In the genomic region with DNA sequence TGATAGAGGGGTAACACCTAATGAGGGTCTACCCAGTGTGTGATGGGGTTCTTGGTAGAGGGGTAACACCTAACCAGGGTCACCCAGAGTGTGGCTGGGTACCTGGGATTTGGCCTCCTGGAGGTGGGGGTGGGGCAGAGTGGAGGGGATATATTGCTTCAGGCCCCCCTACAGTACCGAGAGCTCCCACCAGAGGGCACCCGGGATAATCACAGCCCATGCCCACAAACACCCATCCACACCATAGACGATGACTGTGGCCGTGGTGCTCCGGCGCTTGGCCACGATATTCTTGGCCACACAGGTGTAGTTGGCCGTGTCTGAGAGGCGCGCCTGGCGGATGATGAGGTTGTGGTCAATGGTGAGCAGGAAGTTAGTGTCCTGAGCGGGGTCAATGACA, we compare ENCODE assay signal across 9 mouse cellular contexts. TPM values are rescaled to one million over a fixed set of nuclear protein-coding genes. Genes with fewer than 3 reads are reported as not detected.
A peak's percentile ranks its signal among the peaks of the same experiment; 100 is the strongest.
DNase-seq lines count a peak whose midpoint lies in the region; ATAC-seq and TF ChIP-seq lines count a peak whose summit lies in the region.
"Had no signal": no experiment of that assay in that cellular context is flagged by ENCODE, and none has a peak within 500 bp of the region (broad histone marks: within the 10 kb centered on the region; RNA-seq: fewer than 3 reads in every experiment).

No protein-coding gene starts in this region.

- no peaks in the 10 kb centered on the region for H3K36me3 ChIP-seq in midbrain, embryonic 15.5 days (replicated peaks)

- no peak overlapping the region for H3K9ac ChIP-seq in midbrain, embryonic 15.5 days
- H3K9ac ChIP-seq: heart, embryonic 13.5 days had no signal

- 47% methylated on average over 12 of the region's 12 CpGs for WGBS in bone marrow, adult 2 months
- WGBS in midbrain, embryonic 15.5 days = 71% methylated on average over 12 of the region's 12 CpGs

- intact Hi-C loops in gastrocnemius, adult 2 months (cut with DNase I) = loop anchor here (5.0 kb wide), 1 partner anchor 289 kb away; no protein-coding TSS in a partner anchor
- intact Hi-C loops in left cerebral cortex, postnatal 10 days (cut with DNase I) = loop anchor here (2.0 to 5.0 kb wide), 3 partner anchors 49 to 289 kb away; no protein-coding TSS in a partner anchor

- DNase-seq in gastrocnemius, adult 2 months = no peak
- DNase-seq in gastrocnemius, postnatal 25 days = no peak
- DNase-seq in 3T3-L1 (ENCODE audit: low read depth, low spot score) = peak; percentile 47
- DNase-seq in frontal cortex, postnatal 25 days (ENCODE audit: low spot score in 2 of 2) = peak; percentile 26
- peak; percentile 5 to 60 for DNase-seq in left cerebral cortex, postnatal 10 days (ENCODE audit: extremely low spot score in 1 of 2, low spot score in 2 of 2)

- H3K4me2 ChIP-seq in midbrain, embryonic 15.5 days = no peak overlapping the region
- H3K4me2 ChIP-seq: heart, embryonic 13.5 days had no signal

- 0 out of 2 replicates have a peak, but pooled peaks cover 4% of the 10 kb centered on the region for H3K27me3 ChIP-seq in midbrain, embryonic 15.5 days (replicated peaks)
- H3K27me3 ChIP-seq: heart, embryonic 13.5 days had no signal

- peak; percentile 51 for ATAC-seq in midbrain, embryonic 15.5 days (replicated peaks)
- no peak for ATAC-seq in monocyte, adult 5-6 weeks (replicated peaks; ENCODE audit: insufficient number of reproducible peaks, low FRiP score, low TSS enrichment, poor library complexity, severe bottlenecking)

- no peaks in the 10 kb centered on the region for H3K4me1 ChIP-seq in bone marrow, adult 2 months (ENCODE audit: control insufficient read depth, insufficient read depth, low read length)
- peaks cover 4% of the 10 kb centered on the region; the same call in 1 of the 2 replicates for H3K4me1 ChIP-seq in midbrain, embryonic 15.5 days

- H3K27ac ChIP-seq in gastrocnemius, adult 2 months = no peak overlapping the region
- no peak overlapping the region for H3K27ac ChIP-seq in bone marrow, adult 2 months (ENCODE audit: control insufficient read depth, insufficient read depth, low read depth, low read length, poor library complexity)
- H3K27ac ChIP-seq in midbrain, embryonic 15.5 days = no peak overlapping the region
- H3K27ac ChIP-seq: heart, embryonic 13.5 days had no signal

- no peak for TF ChIP-seq POLR2A in bone marrow, adult 2 months (IDR thresholded peaks at IDR 0.05; ENCODE audit: borderline replicate concordance, control insufficient read depth, low read depth, low read length)

- TF ChIP-seq CTCF in gastrocnemius, adult 2 months (IDR thresholded peaks at IDR 0.05) = peak; percentile 69
- TF ChIP-seq CTCF in bone marrow, adult 2 months (IDR thresholded peaks at IDR 0.05; ENCODE audit: control insufficient read depth, insufficient read depth, low read length) = peak; percentile 42; the same call in 1 of the 2 replicates

- no peaks in the 10 kb centered on the region for H3K9me3 ChIP-seq in midbrain, embryonic 15.5 days
- H3K9me3 ChIP-seq: heart, embryonic 13.5 days had no signal

- H3K4me3 ChIP-seq in gastrocnemius, adult 2 months = no peak overlapping the region
- no peak overlapping the region for H3K4me3 ChIP-seq in bone marrow, adult 2 months (replicated peaks; ENCODE audit: control insufficient read depth, low read depth, low read length)
- no peak overlapping the region for H3K4me3 ChIP-seq in midbrain, embryonic 15.5 days
- H3K4me3 ChIP-seq: heart, embryonic 13.5 days had no signal

RNA-seq across cellular contexts. Expression of a gene that starts 25.9 kb away (rescaled TPM):
- 1 to 10 TPM; 1.4 to 2.7 TPM for total RNA-seq in gastrocnemius, adult 2 months (2021)
- 1 to 10 TPM; 2.4 to 3.4 TPM for total RNA-seq in gastrocnemius, postnatal 25 days (2021)
- polyA plus RNA-seq in bone marrow, adult 2 months (2011; ENCODE audit: insufficient read depth, insufficient read length, low replicate concordance, missing spikeins) = 3.7 and 8.5 TPM in 2 replicates
- total RNA-seq in left cerebral cortex, postnatal 10 days (2021) = 10 to 100 TPM; 16.5 to 16.9 TPM
- polyA plus RNA-seq in midbrain, embryonic 15.5 days (2015; fragmentation: Nextera tagmentation; extraction: Ambion mirVana) = 10.7 and 13.9 TPM in 2 replicates
- total RNA-seq in monocyte, adult 5-6 weeks (2017) = 5.0 to 8.1 TPM (median 5.5 TPM) in 3 replicates

RNA-seq across cellular contexts. Expression of a gene that starts 52.8 kb away (rescaled TPM):
- total RNA-seq in gastrocnemius, adult 2 months (2021) = 1 to 10 TPM; 1.4 to 2.9 TPM
- total RNA-seq in gastrocnemius, postnatal 25 days (2021) = 1 to 10 TPM; 2.0 to 3.5 TPM
- polyA plus RNA-seq in bone marrow, adult 2 months (2011; ENCODE audit: insufficient read depth, insufficient read length, low replicate concordance, missing spikeins) = 0.84 and 1.1 TPM in 2 replicates
- total RNA-seq in left cerebral cortex, postnatal 10 days (2021) = 1 to 10 TPM; 7.6 to 8.3 TPM
- 2.8 and 2.9 TPM in 2 replicates for polyA plus RNA-seq in midbrain, embryonic 15.5 days (2015; fragmentation: Nextera tagmentation; extraction: Ambion mirVana)
- total RNA-seq in monocyte, adult 5-6 weeks (2017) = 0.38 TPM in 1 of 3 replicates, not detected in the others

Comparison
In these comparisons a context has a peak if more than half of its experiments do, and no peak if none do; other contexts are left out.
1. DNase-seq: peak in 3T3-L1 (single experiment), frontal cortex, postnatal 25 days (2 of 2) and left cerebral cortex, postnatal 10 days (2 of 2); none in gastrocnemius, adult 2 months (single experiment) and gastrocnemius, postnatal 25 days (single experiment).